ENCODE assay signal across 8 mouse cellular contexts in the genomic region with DNA sequence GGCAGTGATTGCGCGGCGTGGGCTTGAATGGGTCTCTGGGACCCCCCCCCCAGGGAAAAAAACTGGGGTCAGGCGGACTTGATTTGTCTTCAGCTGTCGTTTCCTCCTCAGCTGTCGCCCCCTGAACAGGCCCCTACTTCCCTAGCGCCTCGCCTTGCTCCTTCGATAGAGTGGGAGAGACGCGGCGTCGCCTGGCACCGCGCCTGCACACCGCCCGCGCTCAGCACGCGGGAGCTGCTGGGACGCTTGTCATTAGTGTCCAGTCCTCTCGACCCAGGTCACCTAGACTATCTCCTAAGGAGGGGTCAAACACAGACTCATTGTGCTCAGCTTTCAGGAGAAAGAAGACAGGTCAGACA. TPM values are rescaled to one million over a fixed set of nuclear protein-coding genes. Genes with fewer than 3 reads are reported as not detected.
A peak's percentile ranks its signal among the peaks of the same experiment; 100 is the strongest.
DNase-seq lines count a peak whose midpoint lies in the region; ATAC-seq and TF ChIP-seq lines count a peak whose summit lies in the region.

No protein-coding gene starts in this region.

- H3K27ac ChIP-seq in intestine, embryonic 16.5 days (ENCODE audit: low read length): peak overlapping the region; percentile 85
- H3K27ac ChIP-seq in liver, adult 2 months (replicated peaks; ENCODE audit: insufficient read depth, low read depth, low read length): no peak overlapping the region
- H3K27ac ChIP-seq in neural tube, embryonic 12.5 days: peak overlapping the region; percentile 97

- ATAC-seq in intestine, embryonic 16.5 days: peak; percentile 24; the same call in 1 of the 2 replicates
- ATAC-seq in neural tube, embryonic 12.5 days (ENCODE audit: low FRiP score, low read depth): peak; percentile 55

- H3K27me3 ChIP-seq in intestine, embryonic 16.5 days (replicated peaks; ENCODE audit: control insufficient read depth, insufficient read depth, low read length): no peaks in the 10 kb centered on the region
- H3K27me3 ChIP-seq in liver, adult 2 months (ENCODE audit: control insufficient read depth, insufficient read depth, low read length): no peaks in the 10 kb centered on the region
- no peaks in the 10 kb centered on the region for H3K27me3 ChIP-seq in neural tube, embryonic 12.5 days (replicated peaks)

- H3K9ac ChIP-seq in intestine, embryonic 16.5 days (ENCODE audit: low read depth, low read length): peak overlapping the region; percentile 88
- H3K9ac ChIP-seq in liver, adult 2 months (ENCODE audit: low read depth, low read length): peak overlapping the region; percentile 76
- H3K9ac ChIP-seq in neural tube, embryonic 12.5 days: peak overlapping the region; percentile 96

- peaks cover 38% of the 10 kb centered on the region for H3K4me1 ChIP-seq in intestine, embryonic 16.5 days (ENCODE audit: control insufficient read depth, insufficient read depth, low read length)
- peaks cover 9% of the 10 kb centered on the region for H3K4me1 ChIP-seq in liver, adult 2 months (ENCODE audit: control insufficient read depth, insufficient read depth, low read length)
- H3K4me1 ChIP-seq in neural tube, embryonic 12.5 days: peaks cover 63% of the 10 kb centered on the region

- H3K9me3 ChIP-seq in intestine, embryonic 16.5 days (ENCODE audit: control insufficient read depth, low read length): no peaks in the 10 kb centered on the region
- H3K9me3 ChIP-seq in neural tube, embryonic 12.5 days: no peaks in the 10 kb centered on the region

- no peaks in the 10 kb centered on the region for H3K36me3 ChIP-seq in intestine, embryonic 16.5 days (ENCODE audit: control insufficient read depth, insufficient read depth, low read length)
- H3K36me3 ChIP-seq in liver, adult 2 months (ENCODE audit: control insufficient read depth, insufficient read depth, low read length): no peaks in the 10 kb centered on the region
- H3K36me3 ChIP-seq in neural tube, embryonic 12.5 days: peaks cover 8% of the 10 kb centered on the region

- peak; percentile 34 for DNase-seq in gastrocnemius, adult 18-20 months (ENCODE audit: low spot score)
- no peak for DNase-seq in gastrocnemius, postnatal 25 days
- DNase-seq in cerebellum, adult 18-20 months: peak; percentile 66 to 79
- peak; percentile 70 for DNase-seq in gastrocnemius, postnatal 10 days
- no peak for DNase-seq in liver, adult 2 months (ENCODE audit: extremely low read depth, low read depth, low spot score)
- DNase-seq in thymus, postnatal 25 days: peak; percentile 49

- no peak for TF ChIP-seq POLR2A in liver, adult 2 months (IDR thresholded peaks at IDR 0.05; ENCODE audit: extremely low read depth, insufficient read depth, low read length)

- H3K4me3 ChIP-seq in intestine, embryonic 16.5 days (ENCODE audit: low read length): peak overlapping the region; percentile 80
- H3K4me3 ChIP-seq in liver, adult 2 months (ENCODE audit: insufficient read depth, low read depth, low read length): peak overlapping the region; percentile 74
- peak overlapping the region; percentile 77 for H3K4me3 ChIP-seq in neural tube, embryonic 12.5 days

- no peak for TF ChIP-seq CTCF in liver, adult 2 months (IDR thresholded peaks at IDR 0.05; ENCODE audit: low read depth, low read length)

- H3K4me2 ChIP-seq in intestine, embryonic 16.5 days (ENCODE audit: low read depth, low read length): peak overlapping the region; percentile 72
- H3K4me2 ChIP-seq in neural tube, embryonic 12.5 days (replicated peaks): peak overlapping the region; percentile 72

- WGBS in intestine, embryonic 16.5 days: under 1% methylated on average over 22 of the region's 22 CpGs
- WGBS in liver, adult 2 months: 4% methylated on average over 22 of the region's 22 CpGs
- under 1% methylated on average over 22 of the region's 22 CpGs for WGBS in neural tube, embryonic 12.5 days

- H3K79me2 ChIP-seq in liver, adult 2 months (ENCODE audit: control insufficient read depth, insufficient read depth, low read length): no peaks in the 10 kb centered on the region

RNA-seq across cellular contexts. Expression of a gene that starts 0.9 kb away (rescaled TPM):
- 10 to 100 TPM in 1 of 2 experiments, 1 to 10 TPM in 1; 8.7 to 10.7 TPM for total RNA-seq in gastrocnemius, adult 18-20 months (2021)
- total RNA-seq in gastrocnemius, postnatal 25 days (2021): 10 to 100 TPM in 1 of 2 experiments, 1 to 10 TPM in 1; 10.0 to 10.1 TPM
- total RNA-seq in gastrocnemius, postnatal 10 days (2021): 10 to 100 TPM; 25.5 to 25.7 TPM
- 110 and 114 TPM in 2 replicates for polyA plus RNA-seq in intestine, embryonic 16.5 days (2015; fragmentation: Nextera tagmentation; extraction: Ambion mirVana)
- total RNA-seq in liver, adult 2 months (2014; rRNA removed): 27.4 and 44.2 TPM in 2 replicates
- 161 and 185 TPM in 2 replicates for polyA plus RNA-seq in liver, adult 2 months (2012; rRNA removed)
- polyA plus RNA-seq in neural tube, embryonic 12.5 days (2016; fragmentation: Nextera tagmentation; extraction: Ambion mirVana): 47.7 and 52.1 TPM in 2 replicates

RNA-seq across cellular contexts. Expression of a gene that starts 6.1 kb away (rescaled TPM):
- 1 to 10 TPM; 2.4 to 3.4 TPM for total RNA-seq in gastrocnemius, adult 18-20 months (2021)
- total RNA-seq in gastrocnemius, postnatal 25 days (2021): 1 to 10 TPM; 4.2 to 4.4 TPM
- total RNA-seq in gastrocnemius, postnatal 10 days (2021): 10 to 100 TPM; 14.1 to 17.6 TPM
- polyA plus RNA-seq in intestine, embryonic 16.5 days (2015; fragmentation: Nextera tagmentation; extraction: Ambion mirVana): 19.1 and 20.4 TPM in 2 replicates
- 1.0 and 1.9 TPM in 2 replicates for total RNA-seq in liver, adult 2 months (2014; rRNA removed)
- polyA plus RNA-seq in liver, adult 2 months (2012; rRNA removed): 1.2 and 2.5 TPM in 2 replicates
- polyA plus RNA-seq in neural tube, embryonic 12.5 days (2016; fragmentation: Nextera tagmentation; extraction: Ambion mirVana): 115 and 117 TPM in 2 replicates

Comparison
In these comparisons a context has a peak if more than half of its experiments do, and no peak if none do; other contexts are left out.
1. DNase-seq: peak in gastrocnemius, adult 18-20 months (single experiment), cerebellum, adult 18-20 months (2 of 2), gastrocnemius, postnatal 10 days (single experiment) and thymus, postnatal 25 days (single experiment); none in gastrocnemius, postnatal 25 days (single experiment) and liver, adult 2 months (single experiment).
2. Peak in every context shown above with its lines, with median percentiles within 50 percentile points of each other: H3K4me3 ChIP-seq and H3K9ac ChIP-seq.